Mouse (Mus musculus) intestine, embryonic 14.5 days (tissue): ENCODE data around the gene Hsd17b2. TPM values are rescaled to one million over a fixed set of nuclear protein-coding genes. Genes with fewer than 3 reads are reported as not detected.

ENCODE experiments used
- ATAC-seq: fragments of 200-750 bp; cut with Nextera tagmentation; replicated peaks from 2 replicates; pipeline ENCODE4 v1.8.0; 2017; ENCODE audit warnings: low read depth, moderate number of reproducible peaks, moderate TSS enrichment, moderate library complexity; ENCODE audit not compliant: low FRiP score, low TSS enrichment
- DNase-seq: peaks from one replicate; pipeline ENCODE4 v3.0.0-alpha.2; 2018; ENCODE audit warnings: low spot score
- H3K27ac ChIP-seq: fragments of 300-500 bp; sonication (generic); 2 replicates; pipeline ENCODE4 v1.5.1; 2014; ENCODE audit warnings: low read depth, mild to moderate bottlenecking, control low read depth
- H3K27me3 ChIP-seq: fragments of 300-500 bp; sonication (generic); replicated peaks from 2 replicates; pipeline ENCODE4 v1.6.1; 2014; ENCODE audit warnings: low read length, control low read depth; ENCODE audit not compliant: control insufficient read depth, insufficient read depth
- H3K36me3 ChIP-seq: fragments of 300-500 bp; sonication (generic); 2 replicates; pipeline ENCODE4 v1.6.1; 2014; ENCODE audit warnings: low read length, control low read depth; ENCODE audit not compliant: control insufficient read depth, insufficient read depth
- H3K4me1 ChIP-seq: fragments of 300-500 bp; sonication (generic); replicated peaks from 2 replicates; pipeline ENCODE4 v1.6.1; 2014; ENCODE audit warnings: low read length, control low read depth, mixed read lengths; ENCODE audit not compliant: control insufficient read depth, insufficient read depth
- H3K4me2 ChIP-seq: fragments of 300-500 bp; sonication (generic); 2 replicates; pipeline ENCODE4 v1.6.1; 2014; ENCODE audit warnings: low read length
- H3K4me3 ChIP-seq: fragments of 300-500 bp; sonication (generic); 2 replicates; pipeline ENCODE4 v1.5.1; 2014; ENCODE audit warnings: low read depth, low read length, control low read depth, mixed read lengths
- H3K9ac ChIP-seq: fragments of 300-500 bp; sonication (generic); 2 replicates; pipeline ENCODE4 v1.6.1; 2014; ENCODE audit warnings: mild to moderate bottlenecking, low read length
- H3K9me3 ChIP-seq: fragments of 300-500 bp; sonication (generic); 2 replicates; pipeline ENCODE4 v1.6.1; 2016; ENCODE audit warnings: low read length, control low read depth; ENCODE audit not compliant: control insufficient read depth
- WGBS: fragments of 180-500 bp; shearing (Covaris S2); extraction: QIAGEN DNeasy Blood & Tissue Kit; methylation state at CpG from one replicate; pipeline ENCODE4 v1.1.7; 2014; 5-methylcytosine and 5-hydroxymethylcytosine counted together
- polyA plus RNA-seq: library from polyadenylated mRNA; unstranded; fragments of >200 nt; fragmentation: Nextera tagmentation; extraction: Ambion mirVana; gene quantifications from 2 replicates; pipeline ENCODE4 v1.2.1, GENCODE M21; 2014

Gene Hsd17b2
- polyA plus RNA-seq, 1 experiment from 2014 or later = 16.2 TPM

DNA sequence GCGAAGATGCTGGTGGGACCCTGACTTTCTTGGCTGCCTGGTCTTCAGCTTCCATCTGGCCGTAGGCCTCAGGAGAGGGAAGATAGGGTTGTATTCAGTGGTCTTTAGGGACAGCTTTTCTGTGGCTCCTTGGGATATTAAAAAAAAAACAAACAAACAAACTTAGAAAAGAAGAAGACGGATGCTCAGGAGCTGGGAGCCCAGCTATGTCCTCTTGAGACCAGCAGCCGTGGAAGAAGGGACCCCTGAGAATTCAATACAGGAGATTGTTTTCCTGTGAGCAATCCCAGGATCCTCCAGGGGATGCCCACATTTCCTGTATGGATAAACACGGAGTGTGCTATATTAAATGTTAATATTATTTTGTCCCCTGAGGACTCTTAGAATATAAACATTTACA lies 26.5 kb upstream of the Hsd17b2 start:
- no peak overlapping the region for H3K27ac ChIP-seq
- no peak overlapping the region for H3K4me3 ChIP-seq
- H3K36me3 ChIP-seq = no peaks in the 10 kb centered on the region
- H3K4me2 ChIP-seq = no peak overlapping the region
- WGBS = 70% methylated on average over 5 of the region's 5 CpGs
- ATAC-seq (no peak), DNase-seq (no peak)
- H3K27me3 ChIP-seq = no peaks in the 10 kb centered on the region; the same call in 1 of the 2 replicates
- H3K9me3 ChIP-seq = no peaks in the 10 kb centered on the region
- H3K9ac ChIP-seq = no peak overlapping the region
- 0 out of 2 replicates have a peak, but pooled peaks cover 3% of the 10 kb centered on the region for H3K4me1 ChIP-seq

DNA sequence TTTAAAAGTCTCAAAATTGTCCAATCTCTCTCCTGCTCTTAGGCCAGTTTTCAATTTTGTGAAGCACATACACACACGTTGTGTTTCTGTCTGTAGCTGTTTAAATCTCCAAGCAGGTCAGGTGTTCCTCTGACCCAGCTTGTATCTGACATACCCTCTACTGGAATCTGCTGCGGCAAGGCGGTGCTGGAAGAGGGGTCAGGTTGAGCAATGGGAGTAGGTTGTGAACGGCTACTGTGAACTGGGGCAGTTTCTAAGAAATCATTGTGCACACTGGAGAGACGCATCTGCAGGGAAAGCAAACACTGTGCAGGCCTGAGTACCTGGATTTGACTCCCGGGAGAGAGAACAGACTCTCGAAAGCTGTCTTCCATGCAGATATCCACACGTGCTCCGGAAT lies 25.2 kb upstream of the Hsd17b2 start:
- WGBS = 34% methylated on average over 9 of the region's 9 CpGs
- H3K4me1 ChIP-seq = 0 out of 2 replicates have a peak, but pooled peaks cover 3% of the 10 kb centered on the region
- no peak overlapping the region for H3K9ac ChIP-seq
- no peaks in the 10 kb centered on the region for H3K36me3 ChIP-seq
- DNase-seq (no peak), ATAC-seq (no peak; the same call in 1 of the 2 replicates)
- H3K27me3 ChIP-seq = no peaks in the 10 kb centered on the region; the same call in 1 of the 2 replicates
- no peak overlapping the region for H3K27ac ChIP-seq
- no peak overlapping the region for H3K4me3 ChIP-seq
- H3K4me2 ChIP-seq = no peak overlapping the region
- H3K9me3 ChIP-seq = no peaks in the 10 kb centered on the region

DNA sequence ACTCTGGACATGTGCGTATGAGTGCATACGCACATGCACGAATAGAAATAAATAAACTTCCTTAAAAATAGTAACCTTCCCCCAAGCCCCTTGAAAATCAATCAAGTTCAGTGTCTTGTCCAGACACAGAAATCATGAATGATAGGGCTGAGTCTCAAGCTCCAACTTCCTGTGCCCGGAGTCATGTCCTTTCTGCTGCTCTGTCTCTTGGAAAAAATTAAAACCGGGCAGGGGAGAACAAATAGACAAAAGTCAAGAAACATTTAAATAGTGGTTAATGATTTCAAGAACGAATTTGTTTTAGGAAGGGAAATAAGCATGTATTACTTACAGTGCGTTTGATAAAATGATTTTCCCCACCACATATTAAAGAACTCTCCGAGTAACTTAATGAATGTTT lies 24.7 kb upstream of the Hsd17b2 start:
- Histone ChIP-seq H3K4me2 (no peak overlapping the region), H3K4me3 (no peak overlapping the region), H3K9ac (no peak overlapping the region), H3K4me1 (0 out of 2 replicates have a peak, but pooled peaks cover 3% of the 10 kb centered on the region), H3K36me3 (no peaks in the 10 kb centered on the region), H3K27ac (no peak overlapping the region), H3K27me3 (no peaks in the 10 kb centered on the region), H3K9me3 (no peaks in the 10 kb centered on the region)
- ATAC-seq (no peak), DNase-seq (no peak)
- 47% methylated on average over 8 of the region's 8 CpGs for WGBS

DNA sequence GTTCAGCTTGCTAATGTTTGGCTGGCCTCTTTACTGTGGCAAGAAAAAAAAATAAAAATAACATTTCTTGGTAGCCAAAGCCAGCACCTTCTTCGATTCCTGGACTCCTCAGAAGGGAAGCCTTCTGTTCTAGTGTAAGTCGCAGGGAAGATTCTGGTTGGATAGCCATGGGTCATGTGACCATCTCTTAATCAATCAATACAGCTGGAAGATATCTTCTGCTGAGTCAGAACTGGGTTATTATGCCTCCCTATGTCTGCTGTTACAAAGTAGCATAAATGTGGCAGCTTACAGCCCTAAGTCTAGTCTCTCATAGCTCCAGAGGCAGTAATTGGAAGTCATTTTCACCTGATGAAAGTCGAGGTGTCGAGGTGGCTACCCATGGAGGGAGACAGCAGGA lies 23.1 kb upstream of the Hsd17b2 start:
- Histone ChIP-seq H3K4me1 (peaks cover 3% of the 10 kb centered on the region; the same call in 1 of the 2 replicates), H3K9ac (no peak overlapping the region), H3K27ac (no peak overlapping the region), H3K9me3 (no peaks in the 10 kb centered on the region), H3K27me3 (no peaks in the 10 kb centered on the region), H3K4me2 (no peak overlapping the region), H3K4me3 (no peak overlapping the region), H3K36me3 (no peaks in the 10 kb centered on the region)
- DNase-seq = no peak
- WGBS = 84% methylated on average over 4 of the region's 4 CpGs
- no peak for ATAC-seq

DNA sequence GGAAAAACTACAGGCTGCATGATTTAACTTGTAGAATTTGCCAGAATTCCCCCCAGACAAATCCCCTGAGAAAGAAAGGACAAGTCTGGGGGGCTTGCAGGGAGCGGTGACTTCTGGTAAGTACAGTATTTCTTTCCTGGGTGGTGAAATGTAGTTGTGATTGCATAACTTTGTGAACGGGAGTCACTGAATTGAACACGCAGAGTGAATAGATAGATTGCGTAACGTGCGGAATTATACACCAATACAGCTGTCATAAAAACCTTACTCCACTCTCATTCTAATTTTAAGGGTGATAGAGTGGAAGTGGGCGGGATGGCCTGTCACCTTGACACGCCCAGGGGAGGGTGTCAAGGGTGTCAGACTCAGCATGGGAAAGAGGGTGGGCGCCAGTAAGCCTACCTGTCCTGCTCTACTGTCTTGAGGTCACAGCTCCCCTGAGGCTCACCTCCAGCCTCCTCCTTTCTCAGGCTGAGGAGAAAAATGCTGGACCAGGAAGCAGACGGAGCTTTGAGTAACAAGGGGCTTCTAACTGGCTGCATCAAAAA lies 17.7 kb upstream of the Hsd17b2 start:
- ATAC-seq = peak; percentile 75; the same call in 1 of the 2 replicates
- Histone ChIP-seq H3K9ac (no peak overlapping the region), H3K4me3 (no peak overlapping the region), H3K9me3 (no peaks in the 10 kb centered on the region), H3K4me2 (0 out of 2 replicates have a peak overlapping the region, but pooled peaks have one; percentile 21), H3K36me3 (no peaks in the 10 kb centered on the region), H3K4me1 (no peaks in the 10 kb centered on the region; the same call in none of the 2 replicates), H3K27ac (no peak overlapping the region), H3K27me3 (no peaks in the 10 kb centered on the region)
- DNase-seq = peak; percentile 56
- 53% methylated on average over 10 of the region's 10 CpGs for WGBS

DNA sequence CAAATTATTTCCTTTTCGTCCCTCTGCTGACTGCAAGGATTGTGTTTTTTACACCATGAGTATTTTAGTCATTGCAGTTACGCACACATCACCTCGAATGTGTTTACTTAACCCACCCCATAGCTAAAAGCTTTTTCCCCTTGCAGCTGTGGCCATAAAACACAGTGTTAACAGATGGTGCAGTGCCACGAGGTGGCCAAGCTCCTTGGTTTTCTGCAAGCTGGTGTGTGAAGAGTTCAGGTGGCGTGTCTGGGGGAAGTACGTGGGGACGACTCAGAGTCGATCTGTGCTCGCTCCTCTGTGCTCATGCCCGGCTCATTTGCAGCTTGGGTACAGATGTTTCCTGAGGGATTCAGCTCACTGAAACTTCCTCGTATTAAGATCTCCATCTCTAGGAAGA lies 17.2 kb upstream of the Hsd17b2 start:
- H3K4me1 ChIP-seq = no peaks in the 10 kb centered on the region; the same call in none of the 2 replicates
- H3K4me2 ChIP-seq = peak overlapping the region; percentile 21; the same call in 1 of the 2 replicates
- no peaks in the 10 kb centered on the region for H3K36me3 ChIP-seq
- H3K9me3 ChIP-seq = no peaks in the 10 kb centered on the region
- WGBS = 16% methylated on average over 11 of the region's 11 CpGs
- no peaks in the 10 kb centered on the region for H3K27me3 ChIP-seq
- no peak overlapping the region for H3K27ac ChIP-seq
- no peak overlapping the region for H3K9ac ChIP-seq
- ATAC-seq (no peak), DNase-seq (no peak)
- H3K4me3 ChIP-seq = no peak overlapping the region

DNA sequence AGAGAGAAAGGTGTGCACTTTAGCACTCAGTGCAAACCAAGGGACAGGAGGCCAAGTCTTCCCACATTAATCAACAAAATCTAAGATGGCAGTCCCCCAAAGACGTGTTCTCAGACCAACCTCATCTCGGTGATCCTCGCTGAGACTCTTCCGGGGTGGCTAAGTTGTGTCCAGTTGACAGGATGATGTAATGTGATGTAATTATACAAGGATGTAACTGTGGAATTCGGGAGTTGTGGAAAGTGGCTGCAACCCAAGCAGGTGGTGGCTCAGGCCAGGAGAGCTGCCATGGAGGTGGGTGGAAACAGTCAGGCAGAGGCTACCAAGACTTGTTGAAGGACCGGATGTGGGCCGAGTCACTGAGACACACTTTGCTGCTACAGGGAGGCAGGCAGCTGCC lies 13.8 kb upstream of the Hsd17b2 start:
- DNase-seq (no peak), ATAC-seq (no peak)
- H3K4me1 ChIP-seq = no peaks in the 10 kb centered on the region; the same call in none of the 2 replicates
- H3K27ac ChIP-seq = no peak overlapping the region
- no peaks in the 10 kb centered on the region for H3K27me3 ChIP-seq
- no peaks in the 10 kb centered on the region for H3K36me3 ChIP-seq
- no peak overlapping the region for H3K4me2 ChIP-seq
- no peak overlapping the region for H3K9ac ChIP-seq
- no peaks in the 10 kb centered on the region for H3K9me3 ChIP-seq
- WGBS = 80% methylated on average over 7 of the region's 7 CpGs
- H3K4me3 ChIP-seq = no peak overlapping the region

DNA sequence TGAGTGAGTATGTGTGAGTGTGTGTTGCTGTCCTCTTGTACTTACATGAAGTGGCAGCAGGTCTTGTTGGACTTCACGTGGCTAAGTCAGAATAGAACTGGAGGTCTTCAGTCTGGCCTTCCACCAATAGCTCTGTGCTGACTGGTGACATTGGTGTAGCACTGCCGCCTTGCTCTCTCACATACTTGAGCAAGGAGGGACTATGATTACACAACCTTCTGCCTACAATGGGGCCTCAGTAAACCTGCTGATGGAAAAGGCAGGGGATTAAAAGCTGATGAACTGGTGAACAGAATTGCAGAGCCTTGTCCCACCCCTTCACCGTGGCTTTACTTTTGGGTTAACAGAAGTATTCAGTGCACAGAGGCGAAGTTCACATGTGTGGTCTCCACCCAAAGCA lies 9.6 kb upstream of the Hsd17b2 start:
- WGBS = 83% methylated on average over 4 of the region's 4 CpGs
- Histone ChIP-seq H3K4me2 (no peak overlapping the region), H3K27me3 (no peaks in the 10 kb centered on the region), H3K9me3 (no peaks in the 10 kb centered on the region), H3K4me1 (no peaks in the 10 kb centered on the region), H3K36me3 (no peaks in the 10 kb centered on the region), H3K9ac (no peak overlapping the region), H3K4me3 (no peak overlapping the region), H3K27ac (no peak overlapping the region)
- no peak for DNase-seq
- ATAC-seq = no peak

DNA sequence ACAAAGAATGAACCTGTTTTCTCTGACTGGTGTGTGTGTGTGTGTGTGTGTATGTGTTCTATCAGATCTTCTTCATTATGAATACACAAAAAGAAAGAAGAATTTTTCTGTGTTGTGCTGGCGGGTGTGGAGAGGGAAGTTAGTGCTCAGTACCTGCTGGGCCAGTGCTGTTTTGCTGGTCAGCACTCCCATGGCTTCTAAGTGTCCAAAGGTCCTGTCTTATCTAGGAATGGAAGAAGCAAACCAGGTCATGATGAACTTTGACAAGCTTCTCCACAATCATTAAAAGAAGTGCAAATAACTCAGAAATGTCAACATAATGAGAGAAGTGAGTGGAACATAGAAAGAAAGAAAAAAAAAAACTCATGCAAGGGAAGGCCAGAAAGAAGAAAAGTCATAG lies 6.1 kb upstream of the Hsd17b2 start:
- H3K4me2 ChIP-seq = no peak overlapping the region
- no peaks in the 10 kb centered on the region for H3K4me1 ChIP-seq
- no peak overlapping the region for H3K4me3 ChIP-seq
- 86% methylated on average over 1 of the region's 1 CpGs for WGBS
- DNase-seq = no peak
- H3K9me3 ChIP-seq = no peaks in the 10 kb centered on the region
- H3K27me3 ChIP-seq = no peaks in the 10 kb centered on the region
- no peak overlapping the region for H3K27ac ChIP-seq
- H3K36me3 ChIP-seq = no peaks in the 10 kb centered on the region
- no peak overlapping the region for H3K9ac ChIP-seq
- no peak for ATAC-seq
